Mouse (Mus musculus): ENCODE measurements around the gene Cdhr5. TPM values are rescaled to one million over a fixed set of nuclear protein-coding genes. Genes with fewer than 3 reads are reported as not detected.
"Not testable (repeated sequence)": the region's sequence is repeated elsewhere in the genome, so short reads cannot be mapped to it uniquely, and the experiment has no call there.

Gene Cdhr5
- polyA plus RNA-seq, 1 experiment = 0.07 TPM

GRCm38 (mm10) chr7:141256159-141256558, 20.4 kb downstream of the Cdhr5 start:
- Histone ChIP-seq H3K79me2 (ENCODE audit: control insufficient read depth, insufficient read depth) (no peaks in the 10 kb centered on the region), H3K4me3 (no peak overlapping the region), H3K27me3 (ENCODE audit: control insufficient read depth, insufficient read depth, insufficient read length) (no peaks in the 10 kb centered on the region), H3K4me2 (ENCODE audit: low read depth) (no peak overlapping the region), H3ac (ENCODE audit: control insufficient read depth, insufficient read length) (no peak overlapping the region), H3K36me3 (ENCODE audit: control insufficient read depth, insufficient read depth) (peaks cover 52% of the 10 kb centered on the region)
- TF ChIP-seq MYOG (IDR thresholded peaks at IDR 0.05; ENCODE audit: control insufficient read depth in 1 of 3, insufficient read depth in 1 of 3, insufficient read length in 2 of 3, low read depth in 2 of 3) (no peak), CEBPB (IDR thresholded peaks at IDR 0.05; ENCODE audit: insufficient read depth, poor library complexity, severe bottlenecking) (no peak), TCF3 (IDR thresholded peaks at IDR 0.05; ENCODE audit: insufficient read length, low read depth) (no peak), SRF (IDR thresholded peaks at IDR 0.05; ENCODE audit: control insufficient read depth, insufficient read length, low read depth) (no peak), E2F4 (IDR thresholded peaks at IDR 0.05; ENCODE audit: insufficient read depth) (no peak), MAX (IDR thresholded peaks at IDR 0.05; ENCODE audit: low read depth) (no peak), POLR2AphosphoS2 (IDR thresholded peaks at IDR 0.05; ENCODE audit: insufficient read length, low read depth) (no peak), POLR2A (IDR thresholded peaks at IDR 0.05; ENCODE audit: insufficient read length, low read depth) (no peak)

- H3K79me2 ChIP-seq (ENCODE audit: control insufficient read depth, insufficient read depth); H3K4me3 ChIP-seq; H3K4me2 ChIP-seq (ENCODE audit: low read depth); H3ac ChIP-seq (ENCODE audit: control insufficient read depth, insufficient read length); H3K27me3 ChIP-seq (ENCODE audit: control insufficient read depth, insufficient read depth, insufficient read length): not testable (repeated sequence)
- peaks cover 50% of the 10 kb centered on the region for H3K36me3 ChIP-seq (ENCODE audit: control insufficient read depth, insufficient read depth)
Observed at GRCm38 (mm10) chr7:141250486-141250885, 26.1 kb downstream of the Cdhr5 start.

GRCm38 (mm10) chr7:141231551-141231950, 45.0 kb downstream of the Cdhr5 start:
- Histone ChIP-seq H3K4me3 (no peak overlapping the region), H3K27me3 (ENCODE audit: control insufficient read depth, insufficient read depth, insufficient read length) (no peaks in the 10 kb centered on the region), H3K4me2 (ENCODE audit: low read depth) (no peak overlapping the region), H3K79me2 (ENCODE audit: control insufficient read depth, insufficient read depth) (peaks cover 68% of the 10 kb centered on the region), H3K36me3 (ENCODE audit: control insufficient read depth, insufficient read depth) (peaks cover 38% of the 10 kb centered on the region), H3ac (ENCODE audit: control insufficient read depth, insufficient read length) (no peak overlapping the region)
- TF ChIP-seq E2F4 (IDR thresholded peaks at IDR 0.05; ENCODE audit: insufficient read depth) (no peak), POLR2A (IDR thresholded peaks at IDR 0.05; ENCODE audit: insufficient read length, low read depth) (no peak), POLR2AphosphoS2 (IDR thresholded peaks at IDR 0.05; ENCODE audit: insufficient read length, low read depth) (no peak), MAX (IDR thresholded peaks at IDR 0.05; ENCODE audit: low read depth) (no peak), TCF3 (IDR thresholded peaks at IDR 0.05; ENCODE audit: insufficient read length, low read depth) (no peak), CEBPB (IDR thresholded peaks at IDR 0.05; ENCODE audit: insufficient read depth, poor library complexity, severe bottlenecking) (no peak), MYOG (IDR thresholded peaks at IDR 0.05; ENCODE audit: control insufficient read depth in 1 of 3, insufficient read depth in 1 of 3, insufficient read length in 2 of 3, low read depth in 2 of 3) (no peak), SRF (IDR thresholded peaks at IDR 0.05; ENCODE audit: control insufficient read depth, insufficient read length, low read depth) (no peak), REST (IDR thresholded peaks at IDR 0.05; ENCODE audit: insufficient read depth, insufficient read length) (no peak), USF1 (IDR thresholded peaks at IDR 0.05; ENCODE audit: low read depth) (no peak), MYOD1 (IDR thresholded peaks at IDR 0.05; ENCODE audit: control insufficient read depth in 1 of 3, insufficient read length in 2 of 3, low read depth in 2 of 3) (no peak)

GRCm38 (mm10) chr7:141231111-141231510, 45.5 kb downstream of the Cdhr5 start:
- H3K36me3 ChIP-seq (ENCODE audit: control insufficient read depth, insufficient read depth) = peaks cover 38% of the 10 kb centered on the region
- H3K27me3 ChIP-seq (ENCODE audit: control insufficient read depth, insufficient read depth, insufficient read length) = no peaks in the 10 kb centered on the region
- H3K4me3 ChIP-seq = no peak overlapping the region
- H3K79me2 ChIP-seq (ENCODE audit: control insufficient read depth, insufficient read depth) = peaks cover 67% of the 10 kb centered on the region
- peak overlapping the region; percentile 97 for H3K4me2 ChIP-seq (ENCODE audit: low read depth)
- TF ChIP-seq USF1 (IDR thresholded peaks at IDR 0.05; ENCODE audit: low read depth) (no peak), CEBPB (IDR thresholded peaks at IDR 0.05; ENCODE audit: insufficient read depth, poor library complexity, severe bottlenecking) (no peak), POLR2A (IDR thresholded peaks at IDR 0.05; ENCODE audit: insufficient read length, low read depth) (no peak), SRF (IDR thresholded peaks at IDR 0.05; ENCODE audit: control insufficient read depth, insufficient read length, low read depth) (no peak), MYOD1 (IDR thresholded peaks at IDR 0.05; ENCODE audit: control insufficient read depth in 1 of 3, insufficient read length in 2 of 3, low read depth in 2 of 3) (no peak), TCF12 (IDR thresholded peaks at IDR 0.05; ENCODE audit: insufficient read depth, poor library complexity, severe bottlenecking) (no peak), E2F4 (IDR thresholded peaks at IDR 0.05; ENCODE audit: insufficient read depth) (no peak)
- no peak overlapping the region for H3ac ChIP-seq (ENCODE audit: control insufficient read depth, insufficient read length)

- H3K4me3 ChIP-seq = peak overlapping the region; percentile 80
Observed at GRCm38 (mm10) chr7:141230570-141230969, 46.0 kb downstream of the Cdhr5 start.

More at GRCm38 (mm10) chr7:141230570-141230969, 46.0 kb downstream of the Cdhr5 start:
- Histone ChIP-seq H3ac (ENCODE audit: control insufficient read depth, insufficient read length) (no peak overlapping the region), H3K79me2 (ENCODE audit: control insufficient read depth, insufficient read depth) (peaks cover 64% of the 10 kb centered on the region), H3K36me3 (ENCODE audit: control insufficient read depth, insufficient read depth) (peaks cover 37% of the 10 kb centered on the region), H3K27me3 (ENCODE audit: control insufficient read depth, insufficient read depth, insufficient read length) (no peaks in the 10 kb centered on the region), H3K4me2 (ENCODE audit: low read depth) (peak overlapping the region; percentile 97)
- TF ChIP-seq CEBPB (IDR thresholded peaks at IDR 0.05; ENCODE audit: insufficient read depth, poor library complexity, severe bottlenecking) (no peak), MAX (IDR thresholded peaks at IDR 0.05; ENCODE audit: low read depth) (no peak), MYOG (IDR thresholded peaks at IDR 0.05; ENCODE audit: control insufficient read depth in 1 of 3, insufficient read depth in 1 of 3, insufficient read length in 2 of 3, low read depth in 2 of 3) (peak in 1 of 3 experiments; percentile 71)

All from myocyte (in vitro differentiated cells).